Mouse (Mus musculus) spleen, postnatal 14 days (tissue): ENCODE results near the gene Gm21560.
"Not testable (repeated sequence)": the region's sequence is repeated elsewhere in the genome, so short reads cannot be mapped to it uniquely, and the experiment has no call there.

ENCODE experiments used
- DNase-seq, 2 experiments: peaks; one replicate each; pipeline ENCODE4 v3.0.0; 2021 to 2022; ENCODE audit warnings: low spot score in 2 of 2

Gm21560 gene

DNA sequence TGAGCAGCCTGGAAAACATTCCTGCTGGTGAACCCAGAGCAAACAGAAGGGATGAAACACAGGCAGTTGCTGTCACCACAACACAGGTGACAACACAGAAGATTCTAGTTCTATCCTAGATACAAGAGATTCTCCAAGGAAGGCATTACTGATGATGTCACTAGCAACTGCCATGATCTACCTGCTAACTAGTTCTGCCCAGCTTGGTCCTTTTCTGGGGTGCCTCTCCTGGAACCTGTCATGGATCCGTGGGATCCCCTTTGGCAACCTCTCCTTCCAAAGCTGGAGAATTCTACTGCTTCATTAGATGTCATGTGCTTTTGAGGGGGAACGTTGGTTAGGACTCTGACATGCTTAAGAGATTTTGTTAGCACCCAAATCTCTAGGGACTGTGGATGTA, at the start of gene Gm21560:
Gene Gm21560 (minus strand): TSS at position 101 of the 400 bp plus-strand sequence.
- DNase-seq, result not testable (repeated sequence)

DNA sequence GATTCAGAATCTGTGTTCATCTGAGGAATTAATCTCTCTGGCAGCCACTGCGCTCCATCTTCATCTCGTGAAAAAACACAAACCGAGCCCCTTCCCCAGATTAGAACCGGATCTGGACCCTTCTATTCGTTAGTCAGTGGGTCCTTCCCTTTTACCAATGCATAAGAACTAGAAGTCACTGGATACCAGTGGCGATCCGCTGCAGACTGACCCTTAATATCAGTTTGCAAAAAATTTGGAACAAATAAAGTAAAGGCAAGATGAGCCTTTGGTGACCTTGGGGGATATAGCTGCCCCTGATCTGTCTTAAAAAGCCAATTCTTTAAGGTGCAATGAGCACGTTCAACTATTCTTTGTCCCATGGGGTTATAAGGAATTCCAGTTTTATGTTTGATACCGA, 55.6 kb downstream of the Gm21560 start:
- DNase-seq, result not testable (repeated sequence)

DNA sequence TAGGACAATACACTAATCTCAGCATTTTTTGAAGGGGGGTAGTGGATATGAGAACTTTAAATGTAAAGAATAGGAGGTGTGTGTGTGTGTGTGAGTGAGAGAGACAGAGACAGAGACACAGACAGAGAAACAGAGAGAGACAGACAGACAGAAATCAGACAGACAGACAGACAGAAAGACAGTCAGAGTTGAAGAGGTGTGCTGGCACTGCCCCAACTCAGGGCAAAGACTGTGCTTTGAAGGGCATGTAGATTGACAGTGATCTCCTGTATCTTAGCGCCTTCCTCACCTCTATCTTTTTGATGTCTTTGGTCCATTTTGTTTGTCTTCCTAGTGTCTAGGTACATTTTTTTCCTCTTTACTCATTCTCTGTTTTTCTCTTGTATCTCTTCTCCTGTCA, 58.0 kb downstream of the Gm21560 start:
- DNase-seq, result not testable (repeated sequence)
